Mouse (Mus musculus) limb, embryonic 10.5 days (tissue): Measurements from ENCODE around the gene Ung. TPM values are rescaled to one million over a fixed set of nuclear protein-coding genes. Genes with fewer than 3 reads are reported as not detected.

ENCODE experiments used
- DNase-seq: peaks from one replicate; pipeline ENCODE4 v3.0.0-alpha.2; 2017; ENCODE audit warnings: low spot score
- H3K27ac ChIP-seq: fragments of 300-500 bp; sonication (generic); 2 replicates; pipeline ENCODE4 v1.5.1; 2016; ENCODE audit warnings: mild to moderate bottlenecking
- H3K27me3 ChIP-seq: fragments of 300-500 bp; sonication (generic); 2 replicates; pipeline ENCODE4 v1.6.1; 2016; ENCODE audit warnings: low read depth, mild to moderate bottlenecking; ENCODE audit not compliant: poor library complexity, severe bottlenecking
- H3K36me3 ChIP-seq: fragments of 300-500 bp; sonication (generic); 2 replicates; pipeline ENCODE4 v1.6.1; 2016; ENCODE audit warnings: mild to moderate bottlenecking, moderate library complexity
- H3K4me1 ChIP-seq: fragments of 300-500 bp; sonication (generic); 2 replicates; pipeline ENCODE4 v1.6.1; 2016
- H3K4me3 ChIP-seq: fragments of 300-500 bp; sonication (generic); 2 replicates; pipeline ENCODE4 v1.5.1; 2016; ENCODE audit warnings: mild to moderate bottlenecking, moderate library complexity
- H3K9me3 ChIP-seq: fragments of 300-500 bp; sonication (generic); replicated peaks from 2 replicates; pipeline ENCODE4 v1.6.1; 2016; ENCODE audit warnings: mild to moderate bottlenecking
- WGBS: fragments of 180-500 bp; shearing (Covaris S2); methylation state at CpG from one replicate; pipeline ENCODE4 v1.1.7; 2016; 5-methylcytosine and 5-hydroxymethylcytosine counted together
- polyA plus RNA-seq: library from polyadenylated mRNA; unstranded; fragments of >200 nt; fragmentation: Nextera tagmentation; extraction: Ambion mirVana; gene quantifications from 2 replicates; pipeline ENCODE4 v1.2.1, GENCODE M21; 2016

Ung gene
- polyA plus RNA-seq, 1 experiment from 2014 or later = 81.3 TPM

- no peaks in the 10 kb centered on the region for H3K27me3 ChIP-seq
- no peak for DNase-seq
- no peaks in the 10 kb centered on the region for H3K4me1 ChIP-seq
- no peaks in the 10 kb centered on the region for H3K36me3 ChIP-seq
- H3K4me3 ChIP-seq = no peak overlapping the region
- no peaks in the 10 kb centered on the region for H3K9me3 ChIP-seq
- H3K27ac ChIP-seq = no peak overlapping the region
- 88% methylated on average over 6 of the region's 6 CpGs for WGBS
Measured at GRCm38 (mm10) chr5:114161424-114161823, 31.2 kb downstream of the Ung start.

GRCm38 (mm10) chr5:114162106-114162815 lies 32.1 kb downstream of the Ung start:
- no peaks in the 10 kb centered on the region for H3K27me3 ChIP-seq
- H3K4me3 ChIP-seq = no peak overlapping the region
- H3K36me3 ChIP-seq = no peaks in the 10 kb centered on the region
- H3K27ac ChIP-seq = no peak overlapping the region
- H3K9me3 ChIP-seq = no peaks in the 10 kb centered on the region
- WGBS = 58% methylated on average over 12 of the region's 12 CpGs
- no peak for DNase-seq
- no peaks in the 10 kb centered on the region for H3K4me1 ChIP-seq

- no peak for DNase-seq
- Histone ChIP-seq H3K4me1 (no peaks in the 10 kb centered on the region), H3K27me3 (no peaks in the 10 kb centered on the region), H3K4me3 (no peak overlapping the region), H3K9me3 (no peaks in the 10 kb centered on the region), H3K27ac (no peak overlapping the region), H3K36me3 (no peaks in the 10 kb centered on the region)
- WGBS = 85% methylated on average over 6 of the region's 6 CpGs
Measured at GRCm38 (mm10) chr5:114163117-114163696, 33.0 kb downstream of the Ung start.

- Histone ChIP-seq H3K4me3 (no peak overlapping the region), H3K27me3 (peaks cover 9% of the 10 kb centered on the region; the same call in 1 of the 2 replicates), H3K27ac (no peak overlapping the region), H3K9me3 (no peaks in the 10 kb centered on the region), H3K36me3 (no peaks in the 10 kb centered on the region), H3K4me1 (peaks cover 10% of the 10 kb centered on the region)
- DNase-seq = no peak
- WGBS = 86% methylated on average over 7 of the region's 7 CpGs
Measured at GRCm38 (mm10) chr5:114170345-114170744, 40.2 kb downstream of the Ung start.

GRCm38 (mm10) chr5:114172936-114173335 lies 42.8 kb downstream of the Ung start:
- no peaks in the 10 kb centered on the region for H3K36me3 ChIP-seq
- H3K4me3 ChIP-seq = no peak overlapping the region
- DNase-seq = no peak
- peaks cover 9% of the 10 kb centered on the region; the same call in 1 of the 2 replicates for H3K27me3 ChIP-seq
- 97% methylated on average over 3 of the region's 3 CpGs for WGBS
- H3K27ac ChIP-seq = no peak overlapping the region
- H3K9me3 ChIP-seq = no peaks in the 10 kb centered on the region
- H3K4me1 ChIP-seq = peaks cover 23% of the 10 kb centered on the region

- H3K4me1 ChIP-seq = peaks cover 23% of the 10 kb centered on the region
- H3K4me3 ChIP-seq = no peak overlapping the region
- H3K27ac ChIP-seq = no peak overlapping the region
- H3K36me3 ChIP-seq = no peaks in the 10 kb centered on the region
- DNase-seq = no peak
- H3K9me3 ChIP-seq = no peaks in the 10 kb centered on the region
- whole genome bisulfite sequencing = 77% methylated on average over 7 of the region's 7 CpGs
- peaks cover 9% of the 10 kb centered on the region; the same call in 1 of the 2 replicates for H3K27me3 ChIP-seq
Measured at GRCm38 (mm10) chr5:114173458-114173857, 43.3 kb downstream of the Ung start.

- DNase-seq = no peak
- H3K27me3 ChIP-seq = peaks cover 9% of the 10 kb centered on the region; the same call in 1 of the 2 replicates
- peaks cover 23% of the 10 kb centered on the region for H3K4me1 ChIP-seq
- 0 out of 2 replicates have a peak overlapping the region, but pooled peaks have one; percentile 2 for H3K4me3 ChIP-seq
- no peak overlapping the region for H3K27ac ChIP-seq
- no peaks in the 10 kb centered on the region for H3K9me3 ChIP-seq
- no peaks in the 10 kb centered on the region for H3K36me3 ChIP-seq
- WGBS = 33% methylated on average over 16 of the region's 16 CpGs
Measured at GRCm38 (mm10) chr5:114173877-114174581, 43.8 kb downstream of the Ung start.

- Histone ChIP-seq H3K4me3 (0 out of 2 replicates have a peak overlapping the region, but pooled peaks have one; percentile 2), H3K27me3 (peaks cover 9% of the 10 kb centered on the region; the same call in 1 of the 2 replicates), H3K27ac (no peak overlapping the region), H3K9me3 (no peaks in the 10 kb centered on the region), H3K4me1 (peaks cover 23% of the 10 kb centered on the region), H3K36me3 (no peaks in the 10 kb centered on the region)
- WGBS = 11% methylated on average over 16 of the region's 16 CpGs
- peak; percentile 72 for DNase-seq
Measured at GRCm38 (mm10) chr5:114174639-114175038, 44.5 kb downstream of the Ung start.

GRCm38 (mm10) chr5:114175596-114176171 lies 45.5 kb downstream of the Ung start:
- no peaks in the 10 kb centered on the region for H3K36me3 ChIP-seq

GRCm38 (mm10) chr5:114176548-114177400 lies 46.6 kb downstream of the Ung start:
- H3K9me3 ChIP-seq = no peaks in the 10 kb centered on the region
- H3K27ac ChIP-seq = peak overlapping the region; percentile 81
- peaks cover 9% of the 10 kb centered on the region; the same call in 1 of the 2 replicates for H3K27me3 ChIP-seq
- DNase-seq = no peak
- peak overlapping the region; percentile 67 for H3K4me3 ChIP-seq
- WGBS = 58% methylated on average over 8 of the region's 8 CpGs
- peaks cover 23% of the 10 kb centered on the region for H3K4me1 ChIP-seq
- no peaks in the 10 kb centered on the region for H3K36me3 ChIP-seq

More at GRCm38 (mm10) chr5:114175596-114176171, 45.5 kb downstream of the Ung start:
- Histone ChIP-seq H3K9me3 (no peaks in the 10 kb centered on the region), H3K4me1 (peaks cover 23% of the 10 kb centered on the region), H3K27ac (peak overlapping the region; percentile 81), H3K27me3 (peaks cover 9% of the 10 kb centered on the region; the same call in 1 of the 2 replicates), H3K4me3 (peak overlapping the region; percentile 67)
- peak; percentile 97 for DNase-seq
- WGBS = under 1% methylated on average over 25 of the region's 26 CpGs

- peaks cover 23% of the 10 kb centered on the region for H3K4me1 ChIP-seq
- peaks cover 9% of the 10 kb centered on the region; the same call in 1 of the 2 replicates for H3K27me3 ChIP-seq
- no peak overlapping the region for H3K27ac ChIP-seq
- no peak for DNase-seq
- no peaks in the 10 kb centered on the region for H3K36me3 ChIP-seq
- no peak overlapping the region for H3K4me3 ChIP-seq
- WGBS = 88% methylated on average over 4 of the region's 4 CpGs
- no peaks in the 10 kb centered on the region for H3K9me3 ChIP-seq
Measured at GRCm38 (mm10) chr5:114177966-114178719, 48.0 kb downstream of the Ung start.
